Mouse (Mus musculus) layer of hippocampus, adult 18-20 months (tissue): Measurements from ENCODE around the gene Naaladl2. TPM values are rescaled to one million over a fixed set of nuclear protein-coding genes. Genes with fewer than 3 reads are reported as not detected.
A peak's percentile ranks its signal among the peaks of the same experiment; 100 is the strongest.
"Not testable (repeated sequence)": the region's sequence is repeated elsewhere in the genome, so short reads cannot be mapped to it uniquely, and the experiment has no call there.

Source experiments
- DNase-seq, 2 experiments: peaks; one replicate each; pipeline ENCODE4 v3.0.0; 2022; ENCODE audit warnings: low spot score in 2 of 2
- total RNA-seq, 2 experiments: library from RNA; stranded (reverse); gene quantifications; 2 replicates each; pipeline ENCODE4 v1.2.3; 2021

The Naaladl2 gene
- total RNA-seq, 2 experiments from 2014 or later: 2.9 to 3.0 TPM

DNA sequence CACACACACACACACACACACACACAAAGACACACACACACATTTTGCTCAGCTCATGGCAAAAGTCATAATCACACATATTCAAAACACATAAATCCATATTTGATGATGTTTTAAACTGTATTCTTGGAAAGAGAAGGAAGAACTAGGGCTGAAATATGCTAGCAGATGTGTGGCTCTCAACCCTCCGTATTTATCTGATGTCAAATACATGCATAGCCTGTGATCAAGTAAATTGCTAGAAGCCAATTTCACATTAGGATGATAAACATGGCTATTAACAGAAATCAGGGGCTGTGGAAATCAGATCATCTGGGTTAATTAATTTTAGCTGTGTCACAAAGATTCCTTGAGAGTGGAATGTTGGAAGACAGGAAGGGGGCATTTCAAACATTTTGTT is 752.8 kb downstream of the Naaladl2 start:
- no peak for DNase-seq

- no peak for DNase-seq
Measured at GRCm38 (mm10) chr3:24355010-24355409, 789.1 kb downstream of the Naaladl2 start.

DNA sequence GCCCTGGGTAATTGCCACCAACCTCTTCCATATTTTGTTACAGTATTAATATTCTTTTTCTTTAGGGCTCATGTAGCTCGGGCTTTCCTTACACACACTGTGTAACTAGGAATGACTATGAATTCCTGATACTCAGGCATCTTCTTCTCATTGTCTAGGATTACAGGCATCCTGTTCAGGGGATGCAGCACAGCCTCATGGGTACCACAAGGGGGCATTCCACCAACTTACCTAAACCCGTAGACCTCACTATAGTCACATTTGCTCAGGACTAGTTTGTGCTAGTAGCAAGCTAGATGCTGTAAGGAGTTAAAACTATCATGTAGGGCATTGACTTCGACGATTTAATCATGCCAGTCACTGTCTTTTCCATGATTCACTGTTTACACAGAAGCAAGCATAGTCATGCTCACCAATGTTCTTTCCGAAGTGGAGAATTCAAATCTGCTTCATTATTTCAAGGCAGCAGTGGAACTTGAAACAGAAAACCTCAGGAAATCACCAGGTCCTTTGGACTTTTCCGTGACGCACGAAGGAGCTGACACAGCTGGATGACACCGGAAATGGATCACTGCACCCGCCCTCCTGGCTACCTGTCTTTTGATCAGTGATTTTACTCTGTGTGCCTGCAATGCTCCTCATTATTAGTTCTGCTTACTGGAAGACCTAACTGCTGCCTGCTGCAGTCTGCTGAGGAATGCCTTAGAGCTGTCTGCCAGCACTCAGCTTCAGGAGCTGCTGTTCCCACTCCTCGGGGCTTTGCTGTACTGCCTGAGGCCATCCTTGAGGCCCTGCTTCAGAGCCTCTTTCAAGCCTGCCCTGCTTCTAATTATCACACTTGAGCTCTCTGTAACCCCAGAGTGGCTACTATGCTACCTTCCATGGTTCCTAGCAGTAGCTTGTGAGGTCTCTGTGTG is 822.3 kb downstream of the Naaladl2 start:
- DNase-seq: no peak

DNA sequence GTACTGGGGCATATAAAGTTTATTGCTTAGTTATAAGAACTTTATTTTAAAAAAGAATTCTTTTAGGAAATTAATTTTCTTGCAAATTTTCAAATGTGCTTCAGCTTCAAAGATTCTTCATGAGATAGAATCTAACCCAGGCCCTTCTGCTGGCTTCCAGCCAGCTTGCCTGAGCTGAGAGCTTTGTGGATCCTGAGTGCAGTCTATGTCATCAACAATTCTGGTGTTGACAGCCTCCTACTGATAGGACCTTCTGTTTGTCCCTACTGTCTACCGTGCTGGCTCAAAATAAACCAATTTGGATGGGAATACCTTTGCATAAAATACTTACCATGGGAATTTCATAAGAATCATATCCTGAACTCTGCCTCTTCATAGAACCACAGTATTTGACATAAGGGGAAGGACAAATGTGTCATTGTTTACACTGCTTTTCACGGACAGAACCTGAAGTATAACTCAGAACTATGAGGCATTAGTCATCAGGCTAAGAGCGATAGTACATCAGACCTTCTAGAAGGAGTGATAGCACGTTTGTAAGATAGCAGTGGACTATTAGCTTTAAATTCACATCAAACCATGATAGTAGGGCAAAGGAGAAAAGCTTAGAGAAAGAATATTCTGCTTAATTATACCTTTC is 829.3 kb downstream of the Naaladl2 start:
- DNase-seq: no peak

DNA sequence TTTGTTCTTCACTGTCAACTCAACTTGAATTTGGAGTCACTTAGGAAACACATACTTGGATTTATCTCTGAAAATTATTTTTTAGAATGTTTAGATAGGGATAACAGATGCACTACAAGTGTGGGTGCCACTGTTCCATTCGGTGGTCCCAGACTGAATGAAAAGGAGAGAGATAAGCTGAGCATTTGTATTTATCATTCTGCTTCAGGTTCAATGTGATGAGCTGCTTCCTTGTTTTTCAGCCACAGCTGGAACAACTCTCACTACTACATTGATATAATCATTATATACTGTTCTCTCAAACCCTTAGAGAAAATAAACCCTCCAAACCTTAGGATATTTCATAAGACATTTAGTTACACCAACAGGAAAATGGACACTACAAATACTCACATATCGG is 918.6 kb downstream of the Naaladl2 start:
- DNase-seq: no peak

GRCm38 (mm10) chr3:24217476-24217875 is 926.6 kb downstream of the Naaladl2 start:
- DNase-seq: no peak

- DNase-seq: no peak
Measured at GRCm38 (mm10) chr3:24166531-24166930, 977.5 kb downstream of the Naaladl2 start.

- DNase-seq: no peak
Measured at GRCm38 (mm10) chr3:24163992-24164391, 980.1 kb downstream of the Naaladl2 start.

DNA sequence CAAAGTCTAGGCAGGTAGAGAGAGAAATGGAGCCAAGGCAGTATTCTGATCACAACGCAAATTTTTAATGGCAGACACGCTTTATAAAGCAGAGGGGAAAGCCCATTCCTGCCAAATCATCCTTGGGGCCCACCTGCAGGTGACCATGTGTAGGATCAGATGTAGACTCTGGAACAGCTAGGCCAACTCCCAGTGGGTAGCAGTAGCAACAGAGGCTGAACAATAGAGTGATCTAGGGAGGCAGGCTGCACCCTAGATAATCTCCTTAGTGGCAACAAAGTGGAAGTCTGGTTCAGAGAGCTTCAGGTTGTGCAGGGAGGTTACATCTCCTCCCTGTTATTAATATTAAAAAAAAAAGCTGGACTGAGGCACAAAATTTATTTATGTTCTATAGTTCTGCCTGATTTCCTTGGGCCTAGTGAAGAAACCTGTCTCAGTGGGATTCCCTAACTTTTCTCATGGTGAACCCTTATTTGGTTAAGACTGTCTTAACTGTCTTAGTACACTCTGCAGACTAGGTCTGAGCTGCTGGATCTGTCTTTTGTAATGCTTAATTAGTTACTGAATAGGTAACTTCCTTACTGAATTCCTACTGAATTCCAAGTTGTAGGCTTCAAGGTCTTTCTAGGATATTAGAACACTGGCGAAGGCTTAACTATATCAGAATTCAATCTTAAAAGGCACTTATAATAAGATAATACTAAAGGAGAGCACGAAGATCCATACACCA is 992.8 kb downstream of the Naaladl2 start:
- not testable (repeated sequence) for DNase-seq

GRCm38 (mm10) chr3:24142808-24143207 is 1001.3 kb downstream of the Naaladl2 start:
- no peak for DNase-seq

- DNase-seq: no peak
Measured at GRCm38 (mm10) chr3:24138002-24138401, 1006.1 kb downstream of the Naaladl2 start.

DNA sequence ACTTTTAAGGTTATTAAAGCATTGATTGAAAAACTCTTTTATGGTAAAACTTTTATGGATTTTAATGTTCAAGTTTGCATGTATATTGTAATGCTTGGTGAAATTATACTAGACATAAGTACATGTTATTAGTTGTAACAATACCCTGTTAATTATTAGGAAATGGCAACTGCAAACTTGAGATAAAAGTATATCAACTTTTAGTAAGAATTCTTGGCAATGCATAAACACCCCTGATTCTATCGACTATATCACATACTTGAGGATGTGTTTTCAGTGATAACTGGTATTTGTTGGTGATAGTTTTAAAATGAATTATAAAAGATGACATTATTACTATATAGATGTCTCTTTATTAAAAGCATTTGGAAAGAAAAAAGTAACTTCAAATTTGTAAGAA is 1017.9 kb downstream of the Naaladl2 start:
- DNase-seq: no peak

DNA sequence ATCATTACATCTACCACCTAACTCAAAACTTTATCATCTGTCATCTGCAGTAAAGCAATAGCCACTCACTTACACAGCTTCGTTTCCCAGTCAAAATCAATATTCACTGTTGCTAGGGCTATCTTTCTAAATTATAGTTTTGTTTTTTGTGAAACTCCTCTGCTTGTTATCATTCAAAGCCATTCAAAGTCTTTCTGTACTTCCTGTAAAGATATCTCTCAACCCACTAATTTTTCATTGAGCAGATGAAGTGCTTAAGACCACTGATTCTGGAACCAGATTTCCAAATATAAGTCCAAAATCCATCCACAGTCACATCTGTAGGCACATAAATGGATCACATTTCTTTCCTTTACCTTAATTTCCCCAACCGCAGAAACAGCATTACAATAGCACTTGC is 1020.0 kb downstream of the Naaladl2 start:
- no peak for DNase-seq

GRCm38 (mm10) chr3:24118136-24118535 is 1025.9 kb downstream of the Naaladl2 start:
- no peak for DNase-seq

GRCm38 (mm10) chr3:24114849-24115248 is 1029.2 kb downstream of the Naaladl2 start:
- DNase-seq: no peak

DNA sequence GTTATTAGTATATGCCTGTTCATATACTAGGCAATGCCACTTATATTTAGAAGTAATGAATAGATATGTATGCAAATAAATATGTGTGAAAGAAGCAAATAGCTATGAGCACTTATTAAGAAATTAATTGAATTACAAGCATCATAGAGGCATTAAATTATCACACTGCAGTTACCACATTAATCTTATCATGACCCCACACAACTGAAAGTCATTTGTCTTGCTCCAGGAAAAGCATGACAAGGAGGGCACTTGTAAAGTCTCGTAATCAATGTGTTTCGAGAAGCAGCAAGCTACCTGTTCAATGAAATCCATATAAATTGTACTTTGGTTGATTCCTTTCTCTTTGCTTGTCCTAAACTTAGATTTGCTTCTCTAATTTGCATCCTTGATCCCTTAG is 1030.7 kb downstream of the Naaladl2 start:
- DNase-seq: no peak

DNA sequence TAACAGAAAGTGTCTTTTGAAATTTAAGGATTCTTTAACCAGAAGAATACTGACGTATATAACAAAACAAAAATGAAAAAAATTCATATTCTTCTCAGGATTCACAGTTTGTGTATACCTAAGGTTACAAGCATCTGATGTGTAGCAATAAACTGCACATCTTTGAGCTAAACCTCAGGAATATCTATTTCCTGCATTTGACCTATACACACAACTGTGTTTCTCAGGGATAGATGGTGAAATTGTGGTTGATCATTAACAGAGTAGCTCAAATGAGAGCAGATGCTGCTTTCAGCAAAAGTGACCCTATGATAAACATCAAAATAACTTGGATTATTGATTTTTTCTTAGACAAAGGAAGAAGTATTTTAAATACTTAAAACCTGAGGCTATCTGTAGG is 1037.7 kb downstream of the Naaladl2 start:
- no peak for DNase-seq

DNA sequence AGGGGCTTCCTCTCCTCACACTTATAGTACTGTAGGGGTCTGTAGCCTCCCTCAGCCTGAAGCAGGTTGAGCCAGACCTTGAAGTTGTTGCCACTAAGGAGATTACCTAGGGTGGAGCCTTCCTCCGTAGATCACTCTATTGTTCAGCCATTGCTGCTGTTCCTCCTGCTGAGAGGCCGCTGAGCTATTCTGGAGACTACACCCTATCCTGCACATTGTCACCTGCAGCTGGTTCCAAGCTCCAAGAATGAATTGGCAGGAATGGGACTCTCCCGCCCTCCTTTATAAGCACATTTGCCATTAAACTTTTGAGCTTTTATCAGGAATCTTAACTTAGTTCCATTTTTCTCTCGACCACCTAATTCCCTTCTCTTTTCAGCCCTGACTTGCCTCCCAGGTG is 1064.3 kb downstream of the Naaladl2 start:
- no peak for DNase-seq

DNA sequence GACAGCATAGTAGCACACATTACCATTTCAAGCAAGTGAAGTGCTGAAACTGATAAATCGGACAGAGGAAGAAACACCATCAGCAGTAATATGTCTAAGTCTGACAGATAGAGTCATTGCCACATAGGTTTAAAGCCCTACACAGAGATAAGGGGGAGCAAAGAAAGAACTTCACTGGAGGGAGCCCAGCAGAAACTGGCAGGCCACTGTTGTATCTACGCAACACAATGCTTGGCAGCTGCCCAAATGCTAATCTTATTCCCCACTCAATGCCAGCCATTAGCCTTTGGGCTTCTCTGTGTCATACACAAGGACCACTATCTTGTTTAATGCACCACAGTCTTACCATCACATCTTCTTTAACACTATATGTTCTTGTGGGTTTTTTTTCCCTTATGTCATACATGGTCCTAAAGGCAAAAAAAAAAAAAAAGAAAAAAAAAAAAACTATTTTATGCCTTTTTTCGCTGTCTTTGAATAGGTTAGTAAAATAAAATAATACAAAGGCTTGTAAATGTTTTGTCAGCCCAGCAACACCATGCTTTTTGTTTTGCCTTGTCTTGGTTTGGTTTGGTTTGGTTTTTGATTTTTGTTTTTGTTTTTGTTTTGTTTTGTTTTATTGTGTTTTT is 1072.8 kb downstream of the Naaladl2 start:
- DNase-seq: peak in 1 of 2 experiments; percentile 15

GRCm38 (mm10) chr3:24070424-24071168 is 1073.5 kb downstream of the Naaladl2 start:
- DNase-seq: no peak

GRCm38 (mm10) chr3:24048217-24048616 is 1095.8 kb downstream of the Naaladl2 start:
- DNase-seq: no peak
